In genomic region chr2:5941861-5942415, GRCm38 (mm10) we compare ENCODE assay signal across 8 mouse cellular contexts. TPM values are rescaled to one million over a fixed set of nuclear protein-coding genes. Genes with fewer than 3 reads are reported as not detected.
DNase-seq lines count a peak whose midpoint lies in the region; ATAC-seq and TF ChIP-seq lines count a peak whose summit lies in the region.

No protein-coding gene starts in this region.

- H3K4me1 ChIP-seq in heart, embryonic 14.5 days (ENCODE audit: control insufficient read depth in 2 of 2, insufficient read depth in 2 of 2, low read length in 2 of 2) = peaks cover 2 to 3% of the 10 kb centered on the region in 2 experiments; a peak in 1 of 4 replicates
- H3K4me1 ChIP-seq in bone marrow macrophage, adult 2 months (ENCODE audit: control insufficient read depth, insufficient read depth, low read length) = no peaks in the 10 kb centered on the region
- no peaks in the 10 kb centered on the region; the same call in 1 of the 2 replicates for H3K4me1 ChIP-seq in hindbrain, embryonic 16.5 days (ENCODE audit: control insufficient read depth, insufficient read depth, low read depth, low read length)
- H3K4me1 ChIP-seq in midbrain, embryonic 14.5 days (ENCODE audit: control insufficient read depth, insufficient read depth, low read length) = no peaks in the 10 kb centered on the region

- H3K36me3 ChIP-seq in heart, embryonic 14.5 days (ENCODE audit: control insufficient read depth, insufficient read depth, low read length) = no peaks in the 10 kb centered on the region
- H3K36me3 ChIP-seq in hindbrain, embryonic 16.5 days (ENCODE audit: control insufficient read depth, insufficient read depth, low read length) = no peaks in the 10 kb centered on the region
- H3K36me3 ChIP-seq in midbrain, embryonic 14.5 days (ENCODE audit: control insufficient read depth, insufficient read depth, low read length) = no peaks in the 10 kb centered on the region

- no peak for DNase-seq in heart, adult 18-20 months
- DNase-seq in midbrain, embryonic 14.5 days = peak; percentile 2
- DNase-seq in urinary bladder, postnatal 14 days (ENCODE audit: low spot score) = no peak
- no peak for DNase-seq in left cerebral cortex, postnatal 10 days (ENCODE audit: extremely low spot score in 1 of 2, low spot score in 2 of 2)

- ATAC-seq in heart, embryonic 14.5 days (ENCODE audit: insufficient number of reproducible peaks, insufficient read depth, low FRiP score, low read depth) = no peak
- ATAC-seq in hindbrain, embryonic 16.5 days = peak; percentile 16
- ATAC-seq in midbrain, embryonic 14.5 days (ENCODE audit: low FRiP score, low TSS enrichment) = no peak
- ATAC-seq in monocyte, adult 5-6 weeks (replicated peaks; ENCODE audit: insufficient number of reproducible peaks, low FRiP score, low TSS enrichment, poor library complexity, severe bottlenecking) = no peak

- no peak overlapping the region for H3K27ac ChIP-seq in heart, embryonic 14.5 days (replicated peaks in 1 of 2; ENCODE audit: control insufficient read depth in 1 of 2, insufficient read depth in 1 of 2, low read depth in 2 of 2, low read length in 2 of 2)
- no peak overlapping the region for H3K27ac ChIP-seq in bone marrow macrophage, adult 2 months (ENCODE audit: insufficient read depth, low read depth, low read length)
- peak overlapping the region; percentile 65; the same call in 1 of the 2 replicates for H3K27ac ChIP-seq in hindbrain, embryonic 16.5 days (ENCODE audit: low read depth, low read length)
- H3K27ac ChIP-seq in midbrain, embryonic 14.5 days (replicated peaks; ENCODE audit: low read depth, low read length) = peak overlapping the region; percentile 55; the same call in 1 of the 2 replicates

- TF ChIP-seq CTCF in bone marrow macrophage, adult 2 months (IDR thresholded peaks at IDR 0.05; ENCODE audit: low read depth, low read length) = no peak

- 56% methylated on average over 11 of the region's 11 CpGs for WGBS in heart, embryonic 14.5 days
- 56% methylated on average over 11 of the region's 11 CpGs for WGBS in hindbrain, embryonic 16.5 days
- WGBS in midbrain, embryonic 14.5 days = 59% methylated on average over 11 of the region's 11 CpGs

- H3K27me3 ChIP-seq in heart, embryonic 14.5 days (ENCODE audit: control insufficient read depth, insufficient read depth, low read length) = no peaks in the 10 kb centered on the region
- no peaks in the 10 kb centered on the region for H3K27me3 ChIP-seq in hindbrain, embryonic 16.5 days (replicated peaks; ENCODE audit: control insufficient read depth, insufficient read depth, low read length)
- no peaks in the 10 kb centered on the region for H3K27me3 ChIP-seq in midbrain, embryonic 14.5 days (ENCODE audit: control insufficient read depth, insufficient read depth, low read length)

- peak overlapping the region; percentile 56 to 61 for H3K4me3 ChIP-seq in heart, embryonic 14.5 days (ENCODE audit: control insufficient read depth in 1 of 2, insufficient read depth in 1 of 2, low read depth in 1 of 2, low read length in 2 of 2)
- peak overlapping the region; percentile 19; the same call in 1 of the 2 replicates for H3K4me3 ChIP-seq in bone marrow macrophage, adult 2 months (ENCODE audit: insufficient read depth, low read length)
- H3K4me3 ChIP-seq in hindbrain, embryonic 16.5 days (ENCODE audit: low read length) = peak overlapping the region; percentile 68
- peak overlapping the region; percentile 56 for H3K4me3 ChIP-seq in midbrain, embryonic 14.5 days (replicated peaks; ENCODE audit: low read depth, low read length)

- intact Hi-C loops in left cerebral cortex, postnatal 10 days (cut with DNase I) = no loop called here

- peak overlapping the region; percentile 95 for H3K4me2 ChIP-seq in heart, embryonic 14.5 days (ENCODE audit: low read length)
- H3K4me2 ChIP-seq in hindbrain, embryonic 16.5 days (ENCODE audit: low read length) = peak overlapping the region; percentile 88
- H3K4me2 ChIP-seq in midbrain, embryonic 14.5 days (ENCODE audit: low read length) = peak overlapping the region; percentile 83

- TF ChIP-seq POLR2A in bone marrow macrophage, adult 2 months (IDR thresholded peaks at IDR 0.05; ENCODE audit: borderline replicate concordance, low read depth, low read length) = no peak

- H3K9me3 ChIP-seq in heart, embryonic 14.5 days (ENCODE audit: control insufficient read depth, low read length) = no peaks in the 10 kb centered on the region
- H3K9me3 ChIP-seq in hindbrain, embryonic 16.5 days (ENCODE audit: control insufficient read depth, low read length) = no peaks in the 10 kb centered on the region
- no peaks in the 10 kb centered on the region for H3K9me3 ChIP-seq in midbrain, embryonic 14.5 days (ENCODE audit: control insufficient read depth, low read length)

- H3K9ac ChIP-seq in heart, embryonic 14.5 days (ENCODE audit: low read length) = peak overlapping the region; percentile 80
- H3K9ac ChIP-seq in hindbrain, embryonic 16.5 days (ENCODE audit: low read depth, low read length) = peak overlapping the region; percentile 84
- peak overlapping the region; percentile 86 for H3K9ac ChIP-seq in midbrain, embryonic 14.5 days (replicated peaks; ENCODE audit: low read length)

RNA-seq across cellular contexts. Expression of gene Dhtkd1, which starts 0.7 kb away (rescaled TPM):
- 1.9 and 3.3 TPM in 2 replicates for polyA plus RNA-seq in heart, embryonic 14.5 days (2014; fragmentation: Nextera tagmentation; extraction: Ambion mirVana)
- total RNA-seq in heart, adult 18-20 months (2021) = 1 to 10 TPM; 4.2 to 5.1 TPM
- 0.23 and 1.3 TPM in 2 replicates for polyA plus RNA-seq in bone marrow macrophage, adult 2 months (2012; ENCODE audit: insufficient read depth, insufficient read length, missing spikeins)
- polyA plus RNA-seq in hindbrain, embryonic 16.5 days (2015; fragmentation: Nextera tagmentation; extraction: Ambion mirVana) = 6.1 and 6.7 TPM in 2 replicates
- 5.7 and 6.0 TPM in 2 replicates for polyA plus RNA-seq in midbrain, embryonic 14.5 days (2014; fragmentation: Nextera tagmentation; extraction: Ambion mirVana)
- total RNA-seq in monocyte, adult 5-6 weeks (2017) = not detected in 3 replicates
- total RNA-seq in left cerebral cortex, postnatal 10 days (2021) = 1 to 10 TPM; 8.0 to 9.2 TPM

RNA-seq across cellular contexts. Expression of gene Upf2, which starts 9.3 kb away (rescaled TPM):
- polyA plus RNA-seq in heart, embryonic 14.5 days (2014; fragmentation: Nextera tagmentation; extraction: Ambion mirVana) = 6.6 and 8.1 TPM in 2 replicates
- total RNA-seq in heart, adult 18-20 months (2021) = 10 to 100 TPM; 19.4 to 20.5 TPM
- 19.6 and 22.4 TPM in 2 replicates for polyA plus RNA-seq in bone marrow macrophage, adult 2 months (2012; ENCODE audit: insufficient read depth, insufficient read length, missing spikeins)
- 6.4 and 7.8 TPM in 2 replicates for polyA plus RNA-seq in hindbrain, embryonic 16.5 days (2015; fragmentation: Nextera tagmentation; extraction: Ambion mirVana)
- 8.7 and 12.2 TPM in 2 replicates for polyA plus RNA-seq in midbrain, embryonic 14.5 days (2014; fragmentation: Nextera tagmentation; extraction: Ambion mirVana)
- total RNA-seq in monocyte, adult 5-6 weeks (2017) = 22.8 to 45.3 TPM (median 26.3 TPM) in 3 replicates
- 10 to 100 TPM; 15.8 to 17.6 TPM for total RNA-seq in left cerebral cortex, postnatal 10 days (2021)

RNA-seq across cellular contexts. Expression of gene Sec61a2, which starts 46.7 kb away (rescaled TPM):
- 45.2 and 52.9 TPM in 2 replicates for polyA plus RNA-seq in heart, embryonic 14.5 days (2014; fragmentation: Nextera tagmentation; extraction: Ambion mirVana)
- 10 to 100 TPM; 10.2 to 11.0 TPM for total RNA-seq in heart, adult 18-20 months (2021)
- polyA plus RNA-seq in bone marrow macrophage, adult 2 months (2012; ENCODE audit: insufficient read depth, insufficient read length, missing spikeins) = 20.8 and 24.5 TPM in 2 replicates
- polyA plus RNA-seq in hindbrain, embryonic 16.5 days (2015; fragmentation: Nextera tagmentation; extraction: Ambion mirVana) = 121 and 122 TPM in 2 replicates
- polyA plus RNA-seq in midbrain, embryonic 14.5 days (2014; fragmentation: Nextera tagmentation; extraction: Ambion mirVana) = 96.0 and 102 TPM in 2 replicates
- 19.5 to 23.4 TPM (median 20.7 TPM) in 3 replicates for total RNA-seq in monocyte, adult 5-6 weeks (2017)
- 100 to 1,000 TPM; 118 to 119 TPM for total RNA-seq in left cerebral cortex, postnatal 10 days (2021)

Comparison
In these comparisons a context has a peak if more than half of its experiments do, and no peak if none do; other contexts are left out.
1. H3K27ac ChIP-seq: peak in hindbrain, embryonic 16.5 days (single experiment) and midbrain, embryonic 14.5 days (single experiment); none in heart, embryonic 14.5 days (0 of 2) and bone marrow macrophage, adult 2 months (single experiment).
2. Peak in every context shown above with its lines, with median percentiles within 50 percentile points of each other: H3K4me2 ChIP-seq, H3K4me3 ChIP-seq and H3K9ac ChIP-seq.